8 mouse cellular contexts compared by ENCODE assay signal in genomic region chr5:137671443-137672240, GRCm38 (mm10). TPM values are rescaled to one million over a fixed set of nuclear protein-coding genes. Genes with fewer than 3 reads are reported as not detected.
DNase-seq lines count a peak whose midpoint lies in the region; ATAC-seq and TF ChIP-seq lines count a peak whose summit lies in the region.

No protein-coding gene starts in this region.

- ATAC-seq in embryonic facial prominence, embryonic 14.5 days (ENCODE audit: low read depth), result peak; percentile 73
- ATAC-seq in limb, embryonic 11.5 days (ENCODE audit: insufficient number of reproducible peaks, low FRiP score, low TSS enrichment, low read depth), result 0 out of 2 replicates have a peak, but pooled peaks have one; percentile 13
- peak; percentile 30; the same call in 1 of the 2 replicates for ATAC-seq in midbrain, embryonic 13.5 days

- peak overlapping the region; percentile 10; the same call in 1 of the 2 replicates for H3K27ac ChIP-seq in MEL (ENCODE audit: control insufficient read depth, low read depth, low read length)
- H3K27ac ChIP-seq in embryonic facial prominence, embryonic 14.5 days (replicated peaks; ENCODE audit: low read depth, low read length), result peak overlapping the region; percentile 49
- peak overlapping the region; percentile 42; the same call in 1 of the 2 replicates for H3K27ac ChIP-seq in limb, embryonic 11.5 days (replicated peaks; ENCODE audit: low read depth, low read length)
- H3K27ac ChIP-seq in midbrain, embryonic 13.5 days, result 0 out of 2 replicates have a peak overlapping the region, but pooled peaks have one; percentile 25

- intact Hi-C loops in heart, postnatal 36 days (cut with DNase I), result no loop called here

- no peak for TF ChIP-seq RAD21 in MEL (IDR thresholded peaks at IDR 0.05; ENCODE audit: low read depth, low read length)

- H3K9ac ChIP-seq in MEL (ENCODE audit: control insufficient read depth, low read depth, low read length, poor library complexity, severe bottlenecking), result no peak overlapping the region
- H3K9ac ChIP-seq in embryonic facial prominence, embryonic 14.5 days (ENCODE audit: low read depth, low read length), result peak overlapping the region; percentile 25; the same call in 1 of the 2 replicates
- 0 out of 2 replicates have a peak overlapping the region, but pooled peaks have one; percentile 22 for H3K9ac ChIP-seq in limb, embryonic 11.5 days (ENCODE audit: low read length)
- peak overlapping the region; percentile 45; the same call in 1 of the 2 replicates for H3K9ac ChIP-seq in midbrain, embryonic 13.5 days (replicated peaks)

- TF ChIP-seq EP300 in MEL (IDR thresholded peaks at IDR 0.05; ENCODE audit: low read depth in 1 of 2, low read length in 2 of 2), result no peak

- H3K36me3 ChIP-seq in MEL (ENCODE audit: control insufficient read depth in 1 of 2, insufficient read depth in 2 of 2, low read length in 2 of 2), result peaks cover 8 to 21% of the 10 kb centered on the region in 2 experiments
- H3K36me3 ChIP-seq in embryonic facial prominence, embryonic 14.5 days (ENCODE audit: control insufficient read depth, insufficient read depth, low read length), result peaks cover 9% of the 10 kb centered on the region
- no peaks in the 10 kb centered on the region for H3K36me3 ChIP-seq in limb, embryonic 11.5 days (ENCODE audit: control insufficient read depth, insufficient read depth, low read length)
- peaks cover 10% of the 10 kb centered on the region for H3K36me3 ChIP-seq in midbrain, embryonic 13.5 days

- H3K4me2 ChIP-seq in embryonic facial prominence, embryonic 14.5 days (ENCODE audit: low read depth, low read length), result no peak overlapping the region
- no peak overlapping the region for H3K4me2 ChIP-seq in limb, embryonic 11.5 days (ENCODE audit: low read depth, severe bottlenecking)
- no peak overlapping the region for H3K4me2 ChIP-seq in midbrain, embryonic 13.5 days (replicated peaks)

- peaks cover 25% of the 10 kb centered on the region for H3K79me2 ChIP-seq in MEL (ENCODE audit: control insufficient read depth, insufficient read depth, low read length, poor library complexity)

- WGBS in embryonic facial prominence, embryonic 14.5 days, result 15% methylated on average over 9 of the region's 9 CpGs
- 22% methylated on average over 9 of the region's 9 CpGs for WGBS in limb, embryonic 11.5 days
- 56% methylated on average over 9 of the region's 9 CpGs for WGBS in midbrain, embryonic 13.5 days

- peak; percentile 80 for DNase-seq in 3134 (ENCODE audit: extremely low read depth, insufficient read length, low spot score)
- no peak for DNase-seq in MEL (ENCODE audit: low read depth, low spot score)
- DNase-seq in embryonic facial prominence, embryonic 14.5 days (ENCODE audit: low spot score), result peak; percentile 59
- peak; percentile 70 to 82 for DNase-seq in heart, postnatal 36 days
- no peak for DNase-seq in limb, embryonic 11.5 days (ENCODE audit: low spot score)
- no peak for DNase-seq in spleen, postnatal 14 days (ENCODE audit: low spot score in 2 of 2)
- no peak for DNase-seq in T-cell, adult 2 months (ENCODE audit: low spot score)

- no peaks in the 10 kb centered on the region for H3K9me3 ChIP-seq in MEL (replicated peaks; ENCODE audit: insufficient read depth, low read length)
- no peaks in the 10 kb centered on the region for H3K9me3 ChIP-seq in embryonic facial prominence, embryonic 14.5 days (ENCODE audit: control insufficient read depth, low read length)
- H3K9me3 ChIP-seq in limb, embryonic 11.5 days (ENCODE audit: control insufficient read depth, low read length), result no peaks in the 10 kb centered on the region
- H3K9me3 ChIP-seq in midbrain, embryonic 13.5 days, result no peaks in the 10 kb centered on the region

- TF ChIP-seq CTCF in MEL (IDR thresholded peaks at IDR 0.05 in 2 of 3, conservative IDR thresholded peaks at IDR 0.05 in 1 of 3; ENCODE audit: control insufficient read depth in 1 of 3, insufficient read depth in 1 of 3, low read depth in 2 of 3, low read length in 3 of 3, poor library complexity in 1 of 3, severe bottlenecking in 1 of 3), result no peak

- H3K27me3 ChIP-seq in MEL (ENCODE audit: control insufficient read depth in 1 of 2, insufficient read depth in 2 of 2, low read length in 2 of 2), result no peaks in the 10 kb centered on the region
- H3K27me3 ChIP-seq in embryonic facial prominence, embryonic 14.5 days (replicated peaks; ENCODE audit: control insufficient read depth, insufficient read depth, low read length), result no peaks in the 10 kb centered on the region
- no peaks in the 10 kb centered on the region for H3K27me3 ChIP-seq in limb, embryonic 11.5 days (ENCODE audit: control insufficient read depth, insufficient read depth, low read length)
- H3K27me3 ChIP-seq in midbrain, embryonic 13.5 days, result no peaks in the 10 kb centered on the region

- peaks cover 10 to 31% of the 10 kb centered on the region in 2 experiments for H3K4me1 ChIP-seq in MEL (ENCODE audit: control insufficient read depth in 1 of 2, insufficient read depth in 2 of 2, low read length in 2 of 2)
- peaks cover 18% of the 10 kb centered on the region; the same call in 1 of the 2 replicates for H3K4me1 ChIP-seq in embryonic facial prominence, embryonic 14.5 days (ENCODE audit: control insufficient read depth, insufficient read depth, low read length)
- H3K4me1 ChIP-seq in limb, embryonic 11.5 days (ENCODE audit: control insufficient read depth, insufficient read depth, low read length), result peaks cover 6% of the 10 kb centered on the region
- peaks cover 15% of the 10 kb centered on the region for H3K4me1 ChIP-seq in midbrain, embryonic 13.5 days (replicated peaks)

- H3K4me3 ChIP-seq in MEL (ENCODE audit: control insufficient read depth in 1 of 2, insufficient read depth in 1 of 2, low read depth in 2 of 2, low read length in 2 of 2), result no peak overlapping the region
- H3K4me3 ChIP-seq in embryonic facial prominence, embryonic 14.5 days (ENCODE audit: low read depth, low read length), result no peak overlapping the region
- H3K4me3 ChIP-seq in limb, embryonic 11.5 days (ENCODE audit: low read depth, low read length), result no peak overlapping the region
- H3K4me3 ChIP-seq in midbrain, embryonic 13.5 days (replicated peaks), result no peak overlapping the region

- no peak for TF ChIP-seq POLR2A in MEL (IDR thresholded peaks at IDR 0.05; ENCODE audit: control insufficient read depth in 1 of 2, insufficient read depth in 1 of 2, low read depth in 1 of 2, low read length in 2 of 2, poor library complexity in 1 of 2)

TF ChIP-seq in MEL, 35 proteins besides CTCF, POLR2A, EP300 and RAD21 (continues in another document):
- no peak for TF ChIP-seq CHD2 (IDR thresholded peaks at IDR 0.05; ENCODE audit: low read length)
- no peak for TF ChIP-seq USF2 (IDR thresholded peaks at IDR 0.05; ENCODE audit: borderline replicate concordance in 1 of 2, insufficient read depth in 1 of 2, low read depth in 1 of 2, low read length in 2 of 2)
- no peak for TF ChIP-seq JUND (IDR thresholded peaks at IDR 0.05; ENCODE audit: low read depth, low read length)
- TF ChIP-seq SMC3 (IDR thresholded peaks at IDR 0.05; ENCODE audit: low read depth, low read length), result no peak

RNA-seq across cellular contexts. Expression of gene Agfg2, which starts 12.9 kb away (rescaled TPM):
- 18.7 and 30.0 TPM in 2 replicates for total RNA-seq in MEL (2012; rRNA removed)
- polyA plus RNA-seq in MEL (2012; ENCODE audit: insufficient read depth in 1 of 2, insufficient read length in 2 of 2, low read depth in 1 of 2, low replicate concordance in 2 of 2, missing spikeins in 1 of 2), result 10 to 100 TPM in 1 of 2 experiments, not detected in 1; 38.9 TPM
- polyA plus RNA-seq in embryonic facial prominence, embryonic 14.5 days (2014; fragmentation: Nextera tagmentation; extraction: Ambion mirVana), result 10.2 and 10.4 TPM in 2 replicates
- 10 to 100 TPM; 11.6 to 18.3 TPM for total RNA-seq in heart, postnatal 36 days (2021)
- polyA plus RNA-seq in limb, embryonic 11.5 days (2014; fragmentation: Nextera tagmentation; extraction: Ambion mirVana), result 14.1 and 15.4 TPM in 2 replicates
- 19.5 and 19.6 TPM in 2 replicates for polyA plus RNA-seq in midbrain, embryonic 13.5 days (2015; fragmentation: Nextera tagmentation; extraction: Ambion mirVana)

RNA-seq across cellular contexts. Expression of gene Irs3, which starts 26.1 kb away (rescaled TPM):
- 0.10 TPM in 1 of 2 replicates, not detected in the other for total RNA-seq in MEL (2012; rRNA removed)
- not detected for polyA plus RNA-seq in MEL (2012; ENCODE audit: insufficient read depth in 1 of 2, insufficient read length in 2 of 2, low read depth in 1 of 2, low replicate concordance in 2 of 2, missing spikeins in 1 of 2)
- 0.14 and 0.21 TPM in 2 replicates for polyA plus RNA-seq in embryonic facial prominence, embryonic 14.5 days (2014; fragmentation: Nextera tagmentation; extraction: Ambion mirVana)
- total RNA-seq in heart, postnatal 36 days (2021), result under 1 TPM; 0.14 to 0.75 TPM
- polyA plus RNA-seq in limb, embryonic 11.5 days (2014; fragmentation: Nextera tagmentation; extraction: Ambion mirVana), result 0.31 and 0.47 TPM in 2 replicates
- polyA plus RNA-seq in midbrain, embryonic 13.5 days (2015; fragmentation: Nextera tagmentation; extraction: Ambion mirVana), result not detected in 2 replicates

RNA-seq across cellular contexts. Expression of gene Sap25, which starts 30.5 kb away (rescaled TPM):
- 1.9 and 3.0 TPM in 2 replicates for total RNA-seq in MEL (2012; rRNA removed)
- 10 to 100 TPM in 1 of 2 experiments, not detected in 1; 22.7 TPM for polyA plus RNA-seq in MEL (2012; ENCODE audit: insufficient read depth in 1 of 2, insufficient read length in 2 of 2, low read depth in 1 of 2, low replicate concordance in 2 of 2, missing spikeins in 1 of 2)
- polyA plus RNA-seq in embryonic facial prominence, embryonic 14.5 days (2014; fragmentation: Nextera tagmentation; extraction: Ambion mirVana), result 6.3 and 7.2 TPM in 2 replicates
- total RNA-seq in heart, postnatal 36 days (2021), result 1 to 10 TPM; 1.2 to 1.7 TPM
- 8.2 and 9.2 TPM in 2 replicates for polyA plus RNA-seq in limb, embryonic 11.5 days (2014; fragmentation: Nextera tagmentation; extraction: Ambion mirVana)
- polyA plus RNA-seq in midbrain, embryonic 13.5 days (2015; fragmentation: Nextera tagmentation; extraction: Ambion mirVana), result 2.7 and 10.9 TPM in 2 replicates

RNA-seq across cellular contexts. Expression of gene Gm20605, which starts 42.7 kb away (rescaled TPM):
- total RNA-seq in MEL (2012; rRNA removed), result 2.4 and 2.5 TPM in 2 replicates
- polyA plus RNA-seq in MEL (2012; ENCODE audit: insufficient read depth in 1 of 2, insufficient read length in 2 of 2, low read depth in 1 of 2, low replicate concordance in 2 of 2, missing spikeins in 1 of 2), result 10 to 100 TPM in 1 of 2 experiments, not detected in 1; 12.7 TPM
- 6.4 and 6.6 TPM in 2 replicates for polyA plus RNA-seq in embryonic facial prominence, embryonic 14.5 days (2014; fragmentation: Nextera tagmentation; extraction: Ambion mirVana)
- total RNA-seq in heart, postnatal 36 days (2021), result 1 to 10 TPM; 3.9 to 4.9 TPM
- polyA plus RNA-seq in limb, embryonic 11.5 days (2014; fragmentation: Nextera tagmentation; extraction: Ambion mirVana), result 6.5 and 11.5 TPM in 2 replicates
- 9.2 and 9.9 TPM in 2 replicates for polyA plus RNA-seq in midbrain, embryonic 13.5 days (2015; fragmentation: Nextera tagmentation; extraction: Ambion mirVana)

RNA-seq across cellular contexts. Expression of gene Lrch4, which starts 42.7 kb away (rescaled TPM):
- 9.1 and 9.7 TPM in 2 replicates for total RNA-seq in MEL (2012; rRNA removed)
- polyA plus RNA-seq in MEL (2012; ENCODE audit: insufficient read depth in 1 of 2, insufficient read length in 2 of 2, low read depth in 1 of 2, low replicate concordance in 2 of 2, missing spikeins in 1 of 2), result 100 to 1,000 TPM in 1 of 2 experiments, 10 to 100 TPM in 1; 47.0 to 239 TPM
- polyA plus RNA-seq in embryonic facial prominence, embryonic 14.5 days (2014; fragmentation: Nextera tagmentation; extraction: Ambion mirVana), result 36.5 and 40.1 TPM in 2 replicates
- 10 to 100 TPM; 18.4 to 20.5 TPM for total RNA-seq in heart, postnatal 36 days (2021)
- polyA plus RNA-seq in limb, embryonic 11.5 days (2014; fragmentation: Nextera tagmentation; extraction: Ambion mirVana), result 31.1 and 35.3 TPM in 2 replicates
- polyA plus RNA-seq in midbrain, embryonic 13.5 days (2015; fragmentation: Nextera tagmentation; extraction: Ambion mirVana), result 18.7 and 21.4 TPM in 2 replicates

Comparison
In these comparisons a context has a peak if more than half of its experiments do, and no peak if none do; other contexts are left out.
1. DNase-seq: peak in 3134 (single experiment), embryonic facial prominence, embryonic 14.5 days (single experiment) and heart, postnatal 36 days (2 of 2); none in MEL (single experiment), limb, embryonic 11.5 days (single experiment), spleen, postnatal 14 days (0 of 2) and T-cell, adult 2 months (single experiment).
2. ATAC-seq: peak in every context shown above with its lines; median percentile 73 in embryonic facial prominence, embryonic 14.5 days; 30 in midbrain, embryonic 13.5 days; 13 in limb, embryonic 11.5 days.
3. Peak in every context shown above with its lines, with median percentiles within 50 percentile points of each other: H3K27ac ChIP-seq.